Mouse (Mus musculus) T-helper 1 cell (primary cell): ENCODE data around the gene Olfr23.
"Not testable (repeated sequence)": the region's sequence is repeated elsewhere in the genome, so short reads cannot be mapped to it uniquely, and the experiment has no call there.

Experiments
- in situ Hi-C: fragments of 300-600 bp; cut with MboI, MseI; formaldehyde crosslinking; loops from one replicate; pipeline ENCODE4 v1.15.1; 2025; ENCODE audit warnings: high pct_unique_total_duplicates

Gene Olfr23

GRCm38 (mm10) chr11:73936377-73936776 lies at the start of gene Olfr23:
Gene Olfr23 (plus strand): TSS chr11:73936677.
- in situ Hi-C loops: no loop called here

GRCm38 (mm10) chr11:73890671-73891070 lies 45.8 kb upstream of the Olfr23 start, which contains the start of gene Olfr394:
Gene Olfr394 (minus strand): TSS chr11:73890771.
- in situ Hi-C loops: no loop called here

GRCm38 (mm10) chr11:73909199-73909598 lies 27.3 kb upstream of the Olfr23 start, which contains the start of gene Olfr395:
Gene Olfr395 (minus strand): TSS chr11:73909299.
- in situ Hi-C loops: not testable (repeated sequence)

- in situ Hi-C loops: no loop called here
Observed at GRCm38 (mm10) chr11:73960517-73960916, 24.0 kb downstream of the Olfr23 start, which contains the start of gene Olfr397. Gene Olfr397 (plus strand): TSS chr11:73960817.

GRCm38 (mm10) chr11:73990307-73990706 lies 53.8 kb downstream of the Olfr23 start, which contains the start of gene Olfr398:
Gene Olfr398 (minus strand): TSS chr11:73990407.
- in situ Hi-C loops: no loop called here
